Mouse (Mus musculus) CH12.LX (cell line): ENCODE measurements around the gene Naa38.

Experiments used
- BHLHE40 ChIP-seq: IDR thresholded peaks from 2 replicates; pipeline ENCODE4 v1.6.1; 2011; ENCODE audit warnings: mild to moderate bottlenecking, low read depth, low read length, improper control_type of control experiment
- CTCF ChIP-seq, 2 experiments: IDR thresholded peaks in 1 of 2; conservative IDR thresholded peaks in 1 of 2; 2 replicates each; pipeline ENCODE4 v1.5.1; 2011 to 2012; ENCODE audit warnings: low read depth in 2 of 2, low read length in 2 of 2, improper control_type of control experiment in 1 of 2, inconsistent platforms in 1 of 2, mild to moderate bottlenecking in 1 of 2, moderate library complexity in 1 of 2
- EP300 ChIP-seq: IDR thresholded peaks from 2 replicates; pipeline ENCODE4 v1.6.1; 2011; ENCODE audit warnings: low read length, improper control_type of control experiment
- MAFK ChIP-seq: IDR thresholded peaks from 2 replicates; pipeline ENCODE4 v1.6.1; 2011; ENCODE audit warnings: low read length, improper control_type of control experiment; ENCODE audit not compliant: insufficient replicate concordance
- MEF2A ChIP-seq: IDR thresholded peaks from 2 replicates; pipeline ENCODE4 v1.6.1; 2014; ENCODE audit warnings: low read depth, mild to moderate bottlenecking, inconsistent platforms, low read length, improper control_type of control experiment, borderline replicate concordance
- POLR2A ChIP-seq: IDR thresholded peaks from 2 replicates; pipeline ENCODE4 v1.6.1; 2011; ENCODE audit warnings: low read depth, mild to moderate bottlenecking, improper control_type of control experiment, low read length
- POLR2AphosphoS2 ChIP-seq: IDR thresholded peaks from 2 replicates; pipeline ENCODE4 v1.6.1; 2011; ENCODE audit warnings: low read depth, low read length, improper control_type of control experiment
- SIN3A ChIP-seq: IDR thresholded peaks from 2 replicates; pipeline ENCODE4 v1.6.1; 2012; ENCODE audit warnings: low read length, improper control_type of control experiment, inconsistent platforms
- TCF12 ChIP-seq: IDR thresholded peaks from 2 replicates; pipeline ENCODE4 v1.6.1; 2014; ENCODE audit warnings: low read depth, mild to moderate bottlenecking, inconsistent platforms, low read length, improper control_type of control experiment
- USF2 ChIP-seq: conservative IDR thresholded peaks from 2 replicates; pipeline ENCODE4 v1.6.1; 2011; ENCODE audit warnings: low read depth, low read length, improper control_type of control experiment
- ZC3H11A ChIP-seq: IDR thresholded peaks from 2 replicates; pipeline ENCODE4 v1.6.1; 2012; ENCODE audit warnings: low read depth, mild to moderate bottlenecking, inconsistent platforms, low read length, improper control_type of control experiment
- ZMIZ1 ChIP-seq: IDR thresholded peaks from 2 replicates; pipeline ENCODE4 v1.6.1; 2012; ENCODE audit warnings: low read depth, mild to moderate bottlenecking, inconsistent platforms, low read length, improper control_type of control experiment
- ZNF384 ChIP-seq: IDR thresholded peaks from 2 replicates; pipeline ENCODE4 v1.6.1; 2012; ENCODE audit warnings: low read depth, low read length, improper control_type of control experiment, inconsistent platforms

GRCm38 (mm10) chr11:69433189-69433588, 37.9 kb downstream of the Naa38 start:
- no peak for TF ChIP-seq CTCF (conservative IDR thresholded peaks at IDR 0.05 in 1 of 2, IDR thresholded peaks at IDR 0.05 in 1 of 2; ENCODE audit: low read depth in 2 of 2, low read length in 2 of 2)
- TF ChIP-seq ZC3H11A, result no peak
- TF ChIP-seq SIN3A, result no peak
- no peak for TF ChIP-seq POLR2AphosphoS2
- TF ChIP-seq ZMIZ1, result no peak
- no peak for TF ChIP-seq MEF2A
- TF ChIP-seq MAFK, result no peak
- TF ChIP-seq EP300, result no peak
- no peak for TF ChIP-seq ZNF384
- TF ChIP-seq BHLHE40, result no peak
- no peak for TF ChIP-seq POLR2A
- no peak for TF ChIP-seq USF2
- TF ChIP-seq TCF12, result no peak
